Comparison of ENCODE assay signal across 8 mouse cellular contexts in the genomic region with DNA sequence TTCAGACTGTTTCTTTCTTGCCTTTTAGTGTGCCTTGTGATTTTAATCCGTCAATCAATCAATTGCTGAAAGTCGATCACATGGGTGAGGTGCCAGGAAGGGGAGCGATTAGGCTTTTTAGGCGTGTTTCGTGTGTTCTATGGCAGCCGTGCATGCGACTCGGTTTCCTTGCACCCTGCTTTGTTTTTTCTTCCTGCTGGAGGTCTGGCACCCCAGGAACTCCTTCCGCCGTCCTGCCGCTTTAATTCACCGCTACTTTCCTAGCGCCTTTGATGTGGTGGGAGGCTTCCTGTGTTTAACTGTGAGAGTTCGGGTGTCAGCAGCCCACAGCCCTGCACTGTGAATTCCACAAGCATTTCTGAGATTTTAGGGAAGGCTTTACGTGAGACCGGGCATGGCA. TPM values are rescaled to one million over a fixed set of nuclear protein-coding genes. Genes with fewer than 3 reads are reported as not detected.
DNase-seq lines count a peak whose midpoint lies in the region; ATAC-seq and TF ChIP-seq lines count a peak whose summit lies in the region.

No protein-coding gene starts in this region.

- 1% methylated on average over 16 of the region's 16 CpGs for WGBS in heart, postnatal 0 days
- 2% methylated on average over 16 of the region's 16 CpGs for WGBS in intestine, embryonic 15.5 days
- 3% methylated on average over 16 of the region's 16 CpGs for WGBS in small intestine, adult 2 months

- ATAC-seq in heart, postnatal 0 days (ENCODE audit: insufficient read depth, low read depth): no peak
- no peak; the same call in 1 of the 2 replicates for ATAC-seq in intestine, embryonic 15.5 days

- peaks cover 9% of the 10 kb centered on the region; the same call in 1 of the 2 replicates for H3K27me3 ChIP-seq in heart, postnatal 0 days (ENCODE audit: control insufficient read depth, insufficient read depth, low read length)
- H3K27me3 ChIP-seq in intestine, embryonic 15.5 days (replicated peaks): no peaks in the 10 kb centered on the region
- H3K27me3 ChIP-seq in small intestine, adult 2 months (ENCODE audit: control insufficient read depth, insufficient read depth, low read length): no peaks in the 10 kb centered on the region

- no peak for TF ChIP-seq CTCF in heart, postnatal 0 days (IDR thresholded peaks at IDR 0.05; ENCODE audit: low read depth)
- TF ChIP-seq CTCF in small intestine, adult 2 months (IDR thresholded peaks at IDR 0.05; ENCODE audit: extremely low read depth, insufficient read length, insufficient replicate concordance, low read depth, low read length): no peak

- intact Hi-C loops in gastrocnemius, postnatal 14 days (cut with DNase I; ENCODE audit: low total_unique reads): no loop called here

- H3K36me3 ChIP-seq in heart, postnatal 0 days (replicated peaks; ENCODE audit: control insufficient read depth, insufficient read depth, low read length): no peaks in the 10 kb centered on the region
- no peaks in the 10 kb centered on the region for H3K36me3 ChIP-seq in intestine, embryonic 15.5 days
- no peaks in the 10 kb centered on the region for H3K36me3 ChIP-seq in small intestine, adult 2 months (ENCODE audit: control insufficient read depth, insufficient read depth, low read length)

- peaks cover 6% of the 10 kb centered on the region; the same call in 1 of the 2 replicates for H3K9me3 ChIP-seq in heart, postnatal 0 days (replicated peaks; ENCODE audit: control insufficient read depth, low read length)
- no peaks in the 10 kb centered on the region for H3K9me3 ChIP-seq in intestine, embryonic 15.5 days

- H3K4me2 ChIP-seq in heart, postnatal 0 days (ENCODE audit: low read depth, low read length): peak overlapping the region; percentile 58
- H3K4me2 ChIP-seq in intestine, embryonic 15.5 days (replicated peaks): peak overlapping the region; percentile 63

- no peak for DNase-seq in heart, postnatal 0 days (ENCODE audit: low spot score)
- DNase-seq in heart, adult 11 months: no peak
- DNase-seq in embryo, embryonic 10.5 days (ENCODE audit: low spot score): peak; percentile 62
- no peak for DNase-seq in right cerebral cortex, adult 18-20 months
- DNase-seq in gastrocnemius, postnatal 14 days: no peak
- no peak for DNase-seq in adrenal gland, postnatal 4 days (ENCODE audit: low spot score in 2 of 2)

- H3K27ac ChIP-seq in heart, postnatal 0 days (ENCODE audit: low read depth): no peak overlapping the region
- no peak overlapping the region for H3K27ac ChIP-seq in intestine, embryonic 15.5 days
- no peak overlapping the region for H3K27ac ChIP-seq in small intestine, adult 2 months (ENCODE audit: insufficient read depth, low read depth, low read length)

- no peak for TF ChIP-seq EP300 in heart, postnatal 0 days (IDR thresholded peaks at IDR 0.05; ENCODE audit: low read depth)

- TF ChIP-seq POLR2A in small intestine, adult 2 months (IDR thresholded peaks at IDR 0.05; ENCODE audit: low read depth, low read length): no peak

- H3K9ac ChIP-seq in heart, postnatal 0 days (replicated peaks; ENCODE audit: low read depth, low read length): peak overlapping the region; percentile 33; the same call in 1 of the 2 replicates
- peak overlapping the region; percentile 28; the same call in 1 of the 2 replicates for H3K9ac ChIP-seq in intestine, embryonic 15.5 days

- no peaks in the 10 kb centered on the region for H3K4me1 ChIP-seq in heart, postnatal 0 days (ENCODE audit: control insufficient read depth, insufficient read depth)
- peaks cover 10% of the 10 kb centered on the region for H3K4me1 ChIP-seq in intestine, embryonic 15.5 days (replicated peaks)
- peaks cover 5% of the 10 kb centered on the region; the same call in 1 of the 2 replicates for H3K4me1 ChIP-seq in small intestine, adult 2 months (ENCODE audit: control insufficient read depth, insufficient read depth, insufficient read length, low read length)

- peak overlapping the region; percentile 32 for H3K4me3 ChIP-seq in heart, postnatal 0 days (ENCODE audit: low read depth, low read length)
- H3K4me3 ChIP-seq in intestine, embryonic 15.5 days (replicated peaks): peak overlapping the region; percentile 22
- H3K4me3 ChIP-seq in small intestine, adult 2 months (ENCODE audit: low read depth, low read length): peak overlapping the region; percentile 44

RNA-seq across cellular contexts. Expression of a gene that starts 10.2 kb away (rescaled TPM):
- 6.4 and 23.0 TPM in 2 replicates for total RNA-seq in heart, postnatal 0 days (2014; rRNA removed; ENCODE audit: low replicate concordance)
- polyA plus RNA-seq in heart, postnatal 0 days (2015; fragmentation: Nextera tagmentation; extraction: Ambion mirVana): 7.0 and 8.7 TPM in 2 replicates
- 14.1 and 15.1 TPM in 2 replicates for polyA plus RNA-seq in intestine, embryonic 15.5 days (2015; fragmentation: Nextera tagmentation; extraction: Ambion mirVana)
- polyA plus RNA-seq in small intestine, adult 2 months (2012; rRNA removed): 4.0 and 4.7 TPM in 2 replicates
- 1 to 10 TPM; 3.7 to 7.4 TPM for total RNA-seq in gastrocnemius, postnatal 14 days (2021)
- total RNA-seq in adrenal gland, postnatal 4 days (2021): 10 to 100 TPM; 39.0 to 45.7 TPM
